Comparison of ENCODE assay signal across 7 mouse cellular contexts in the genomic region with DNA sequence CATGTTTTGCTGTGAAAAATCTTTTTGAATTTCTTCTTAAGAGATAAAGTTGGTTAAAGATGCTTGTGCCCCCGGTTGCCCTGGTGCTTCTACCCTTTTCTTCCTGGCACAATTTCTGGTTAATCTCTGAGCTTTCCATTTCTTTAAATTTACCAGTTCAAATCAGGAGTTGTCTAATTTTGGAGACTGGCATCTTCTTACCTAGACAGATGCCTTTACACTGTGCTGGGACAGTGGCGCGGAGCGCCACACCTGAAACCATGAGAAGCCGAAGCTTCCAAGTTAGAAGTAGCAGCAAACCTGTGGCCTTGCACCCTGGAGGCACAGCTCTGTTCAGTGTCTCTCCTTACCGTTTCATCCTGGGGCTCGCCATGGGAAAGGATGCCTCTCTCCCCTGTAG. TPM values are rescaled to one million over a fixed set of nuclear protein-coding genes. Genes with fewer than 3 reads are reported as not detected.
DNase-seq lines count a peak whose midpoint lies in the region; ATAC-seq and TF ChIP-seq lines count a peak whose summit lies in the region.

No protein-coding gene starts in this region.

- WGBS in lung, adult 2 months: 29% methylated on average over 7 of the region's 7 CpGs
- 38% methylated on average over 7 of the region's 7 CpGs for WGBS in forebrain, embryonic 14.5 days
- 26% methylated on average over 7 of the region's 7 CpGs for WGBS in limb, embryonic 14.5 days
- 25% methylated on average over 7 of the region's 7 CpGs for WGBS in stomach, embryonic 15.5 days

- no peaks in the 10 kb centered on the region for H3K27me3 ChIP-seq in forebrain, embryonic 14.5 days (replicated peaks; ENCODE audit: control insufficient read depth, insufficient read depth, low read length)
- no peaks in the 10 kb centered on the region for H3K27me3 ChIP-seq in limb, embryonic 14.5 days (ENCODE audit: control insufficient read depth, insufficient read depth, low read length)
- no peaks in the 10 kb centered on the region for H3K27me3 ChIP-seq in stomach, embryonic 15.5 days (replicated peaks)

- H3K27ac ChIP-seq in forebrain, embryonic 14.5 days (ENCODE audit: low read depth, low read length): no peak overlapping the region
- no peak overlapping the region for H3K27ac ChIP-seq in limb, embryonic 14.5 days (replicated peaks; ENCODE audit: low read depth, low read length)
- H3K27ac ChIP-seq in stomach, embryonic 15.5 days: peak overlapping the region; percentile 23; the same call in 1 of the 2 replicates

- no peaks in the 10 kb centered on the region for H3K9me3 ChIP-seq in forebrain, embryonic 14.5 days (replicated peaks; ENCODE audit: control insufficient read depth, low read length)
- H3K9me3 ChIP-seq in limb, embryonic 14.5 days (ENCODE audit: control insufficient read depth, low read length): no peaks in the 10 kb centered on the region
- H3K9me3 ChIP-seq in stomach, embryonic 15.5 days: no peaks in the 10 kb centered on the region

- H3K4me2 ChIP-seq in forebrain, embryonic 14.5 days (ENCODE audit: low read length): peak overlapping the region; percentile 47
- peak overlapping the region; percentile 50 for H3K4me2 ChIP-seq in limb, embryonic 14.5 days (replicated peaks; ENCODE audit: low read depth, low read length, severe bottlenecking)
- H3K4me2 ChIP-seq in stomach, embryonic 15.5 days: peak overlapping the region; percentile 50

- H3K4me1 ChIP-seq in lung, adult 2 months (ENCODE audit: control insufficient read depth, insufficient read depth, low read length): peaks cover 6% of the 10 kb centered on the region; the same call in 1 of the 2 replicates
- peaks cover 2% of the 10 kb centered on the region; the same call in 1 of the 2 replicates for H3K4me1 ChIP-seq in forebrain, embryonic 14.5 days (ENCODE audit: control insufficient read depth, insufficient read depth, low read length)
- H3K4me1 ChIP-seq in limb, embryonic 14.5 days (ENCODE audit: control insufficient read depth, insufficient read depth, low read length): peaks cover 37% of the 10 kb centered on the region
- peaks cover 11% of the 10 kb centered on the region; the same call in 1 of the 2 replicates for H3K4me1 ChIP-seq in stomach, embryonic 15.5 days

- peak; percentile 40; the same call in 1 of the 2 replicates for TF ChIP-seq POLR2A in lung, adult 2 months (IDR thresholded peaks at IDR 0.05; ENCODE audit: borderline replicate concordance, extremely low read depth, low read depth, low read length)
- no peak for TF ChIP-seq POLR2A in limb, embryonic 14.5 days (IDR thresholded peaks at IDR 0.05; ENCODE audit: borderline replicate concordance, extremely low read depth, insufficient read depth, insufficient read length)

- no peak for DNase-seq in lung, adult 2 months
- DNase-seq in lung, postnatal 36 days: no peak
- DNase-seq in forebrain, embryonic 14.5 days (ENCODE audit: low spot score): no peak
- no peak for DNase-seq in limb, embryonic 14.5 days (ENCODE audit: low spot score)
- no peak for DNase-seq in adrenal gland, postnatal 14 days
- DNase-seq in left cerebral cortex, postnatal 36 days (ENCODE audit: low spot score in 2 of 2): no peak

- H3K4me3 ChIP-seq in lung, adult 2 months (replicated peaks; ENCODE audit: extremely low read depth, low read depth, low read length): peak overlapping the region; percentile 84
- peak overlapping the region; percentile 16 for H3K4me3 ChIP-seq in forebrain, embryonic 14.5 days (ENCODE audit: low read depth, low read length)
- peak overlapping the region; percentile 35 for H3K4me3 ChIP-seq in limb, embryonic 14.5 days (replicated peaks; ENCODE audit: low read length)
- H3K4me3 ChIP-seq in stomach, embryonic 15.5 days (replicated peaks): peak overlapping the region; percentile 40

- H3K9ac ChIP-seq in forebrain, embryonic 14.5 days (ENCODE audit: low read length): peak overlapping the region; percentile 43; the same call in 1 of the 2 replicates
- peak overlapping the region; percentile 57 for H3K9ac ChIP-seq in limb, embryonic 14.5 days (ENCODE audit: low read depth, low read length, severe bottlenecking)
- peak overlapping the region; percentile 26; the same call in 1 of the 2 replicates for H3K9ac ChIP-seq in stomach, embryonic 15.5 days

- ATAC-seq in forebrain, embryonic 14.5 days: no peak
- ATAC-seq in limb, embryonic 14.5 days (ENCODE audit: low FRiP score, low read depth): no peak
- no peak for ATAC-seq in stomach, embryonic 15.5 days (ENCODE audit: insufficient read depth, low FRiP score, low read depth)

- intact Hi-C loops in left cerebral cortex, postnatal 36 days (cut with DNase I): no loop called here

- no peak for TF ChIP-seq CTCF in lung, adult 2 months (IDR thresholded peaks at IDR 0.05; ENCODE audit: insufficient read depth, low read length)

- H3K36me3 ChIP-seq in forebrain, embryonic 14.5 days (ENCODE audit: control insufficient read depth, insufficient read depth, low read length): no peaks in the 10 kb centered on the region
- no peaks in the 10 kb centered on the region; the same call in 1 of the 2 replicates for H3K36me3 ChIP-seq in limb, embryonic 14.5 days (ENCODE audit: control insufficient read depth, insufficient read depth, low read length)
- H3K36me3 ChIP-seq in stomach, embryonic 15.5 days: peaks cover 3% of the 10 kb centered on the region; the same call in 1 of the 2 replicates

RNA-seq across cellular contexts. Expression of gene Tmem100, which starts 0.9 kb away (rescaled TPM):
- 169 and 219 TPM in 2 replicates for polyA plus RNA-seq in lung, adult 2 months (2012; rRNA removed)
- 6.7 and 7.6 TPM in 2 replicates for polyA plus RNA-seq in forebrain, embryonic 14.5 days (2014; fragmentation: Nextera tagmentation; extraction: Ambion mirVana)
- polyA plus RNA-seq in limb, embryonic 14.5 days (2012; rRNA removed): 12.6 and 16.4 TPM in 2 replicates
- polyA plus RNA-seq in limb, embryonic 14.5 days (2014; fragmentation: Nextera tagmentation; extraction: Ambion mirVana): 20.1 and 23.9 TPM in 2 replicates
- 27.3 and 27.9 TPM in 2 replicates for polyA plus RNA-seq in stomach, embryonic 15.5 days (2015; fragmentation: Nextera tagmentation; extraction: Ambion mirVana)
- 4.2 and 5.1 TPM in 2 replicates for total RNA-seq in adrenal gland, postnatal 14 days (2021)
- total RNA-seq in left cerebral cortex, postnatal 36 days (2021): 10 to 100 TPM; 14.5 to 16.1 TPM

RNA-seq across cellular contexts. Expression of gene Pctp, which starts 28.4 kb away (rescaled TPM):
- 3.0 and 3.1 TPM in 2 replicates for polyA plus RNA-seq in lung, adult 2 months (2012; rRNA removed)
- 0.48 and 0.80 TPM in 2 replicates for polyA plus RNA-seq in forebrain, embryonic 14.5 days (2014; fragmentation: Nextera tagmentation; extraction: Ambion mirVana)
- 3.9 TPM in 2 replicates for polyA plus RNA-seq in limb, embryonic 14.5 days (2012; rRNA removed)
- polyA plus RNA-seq in limb, embryonic 14.5 days (2014; fragmentation: Nextera tagmentation; extraction: Ambion mirVana): 2.3 and 2.8 TPM in 2 replicates
- 13.9 and 15.8 TPM in 2 replicates for polyA plus RNA-seq in stomach, embryonic 15.5 days (2015; fragmentation: Nextera tagmentation; extraction: Ambion mirVana)
- 7.7 and 8.3 TPM in 2 replicates for total RNA-seq in adrenal gland, postnatal 14 days (2021)
- 1 to 10 TPM in 1 of 2 experiments, under 1 TPM in 1; 0.79 to 1.1 TPM for total RNA-seq in left cerebral cortex, postnatal 36 days (2021)

Comparison
In these comparisons a context has a peak if more than half of its experiments do, and no peak if none do; other contexts are left out.
1. H3K4me3 ChIP-seq: peak in every context shown above with its lines; median percentile 84 in lung, adult 2 months; 40 in stomach, embryonic 15.5 days; 35 in limb, embryonic 14.5 days; 16 in forebrain, embryonic 14.5 days.